Mouse (Mus musculus) kidney, embryonic 15.5 days (tissue): ENCODE results near the gene Sdc1. TPM values are rescaled to one million over a fixed set of nuclear protein-coding genes. Genes with fewer than 3 reads are reported as not detected.

Experiments
- ATAC-seq: fragments of 200-750 bp; cut with Nextera tagmentation; replicated peaks from 2 replicates; pipeline ENCODE4 v1.8.0; 2017; ENCODE audit warnings: moderate TSS enrichment; ENCODE audit not compliant: low FRiP score
- H3K27ac ChIP-seq: fragments of 300-500 bp; sonication (generic); 2 replicates; pipeline ENCODE4 v1.5.1; 2015; ENCODE audit warnings: mild to moderate bottlenecking, inconsistent platforms
- H3K27me3 ChIP-seq: fragments of 300-500 bp; sonication (generic); 2 replicates; pipeline ENCODE4 v1.6.1; 2015; ENCODE audit warnings: inconsistent platforms
- H3K36me3 ChIP-seq: fragments of 300-500 bp; sonication (generic); 2 replicates; pipeline ENCODE4 v1.6.1; 2015; ENCODE audit warnings: inconsistent platforms
- H3K4me1 ChIP-seq: fragments of 300-500 bp; sonication (generic); 2 replicates; pipeline ENCODE4 v1.6.1; 2015; ENCODE audit warnings: inconsistent platforms
- H3K4me2 ChIP-seq: fragments of 300-500 bp; sonication (generic); 2 replicates; pipeline ENCODE4 v1.6.1; 2015; ENCODE audit warnings: moderate library complexity, mild to moderate bottlenecking, inconsistent platforms
- H3K4me3 ChIP-seq: fragments of 300-500 bp; sonication (generic); replicated peaks from 2 replicates; pipeline ENCODE4 v1.5.1; 2015; ENCODE audit warnings: mild to moderate bottlenecking, inconsistent platforms
- H3K9ac ChIP-seq: fragments of 300-500 bp; sonication (generic); 2 replicates; pipeline ENCODE4 v1.6.1; 2015; ENCODE audit warnings: mild to moderate bottlenecking, inconsistent platforms
- H3K9me3 ChIP-seq: fragments of 300-500 bp; sonication (generic); replicated peaks from 2 replicates; pipeline ENCODE4 v1.6.1; 2016; ENCODE audit warnings: inconsistent platforms
- WGBS: fragments of 180-500 bp; shearing (Covaris S2); methylation state at CpG from one replicate; pipeline ENCODE4 v1.1.7; 2015; ENCODE audit warnings: mixed read lengths; 5-methylcytosine and 5-hydroxymethylcytosine counted together
- polyA plus RNA-seq: library from polyadenylated mRNA; unstranded; fragments of >200 nt; fragmentation: Nextera tagmentation; extraction: Ambion mirVana; gene quantifications from 2 replicates; pipeline ENCODE4 v1.2.1, GENCODE M21; 2015

Sdc1 gene
- polyA plus RNA-seq, 1 experiment from 2014 or later = 66.7 TPM

- no peaks in the 10 kb centered on the region for H3K27me3 ChIP-seq
- no peaks in the 10 kb centered on the region for H3K36me3 ChIP-seq
- H3K9ac ChIP-seq = no peak overlapping the region
- no peaks in the 10 kb centered on the region for H3K4me1 ChIP-seq
- no peak overlapping the region for H3K4me3 ChIP-seq
- no peaks in the 10 kb centered on the region for H3K9me3 ChIP-seq
- no peak for ATAC-seq
- 65% methylated on average over 6 of the region's 6 CpGs for WGBS
- no peak overlapping the region for H3K27ac ChIP-seq
- H3K4me2 ChIP-seq = no peak overlapping the region
Observed at GRCm38 (mm10) chr12:8830967-8831635, 60.0 kb downstream of the Sdc1 start.

- Histone ChIP-seq H3K4me2 (no peak overlapping the region), H3K36me3 (no peaks in the 10 kb centered on the region), H3K9me3 (no peaks in the 10 kb centered on the region), H3K27ac (no peak overlapping the region), H3K27me3 (no peaks in the 10 kb centered on the region), H3K4me3 (no peak overlapping the region), H3K4me1 (no peaks in the 10 kb centered on the region), H3K9ac (no peak overlapping the region)
- 83% methylated on average over 6 of the region's 6 CpGs for WGBS
- no peak for ATAC-seq
Observed at GRCm38 (mm10) chr12:8831710-8832109, 60.6 kb downstream of the Sdc1 start.

GRCm38 (mm10) chr12:8840782-8841325 is 69.7 kb downstream of the Sdc1 start:
- Histone ChIP-seq H3K36me3 (no peaks in the 10 kb centered on the region), H3K9me3 (no peaks in the 10 kb centered on the region), H3K4me2 (no peak overlapping the region), H3K4me3 (no peak overlapping the region), H3K9ac (no peak overlapping the region), H3K27me3 (no peaks in the 10 kb centered on the region), H3K4me1 (no peaks in the 10 kb centered on the region), H3K27ac (no peak overlapping the region)
- WGBS = 76% methylated on average over 7 of the region's 7 CpGs
- ATAC-seq = no peak; the same call in 1 of the 2 replicates

- no peak overlapping the region for H3K27ac ChIP-seq
- no peak overlapping the region for H3K4me2 ChIP-seq
- no peaks in the 10 kb centered on the region for H3K27me3 ChIP-seq
- no peaks in the 10 kb centered on the region for H3K9me3 ChIP-seq
- peaks cover 10% of the 10 kb centered on the region for H3K4me1 ChIP-seq
- ATAC-seq = no peak
- no peak overlapping the region for H3K4me3 ChIP-seq
- WGBS = 59% methylated on average over 7 of the region's 7 CpGs
- no peaks in the 10 kb centered on the region for H3K36me3 ChIP-seq
- H3K9ac ChIP-seq = no peak overlapping the region
Observed at GRCm38 (mm10) chr12:8842725-8843124, 71.6 kb downstream of the Sdc1 start.

Other genes with a start within 250 kb of the Sdc1 start
- gene Slc7a15, start 172.3 kb upstream of the Sdc1 start, polyA plus RNA-seq = not detected in 2 replicates
- gene Pum2, start 97.2 kb upstream of the Sdc1 start, polyA plus RNA-seq = 47.9 and 49.1 TPM in 2 replicates
- gene Laptm4a, start 150.3 kb downstream of the Sdc1 start, polyA plus RNA-seq = 338 and 401 TPM in 2 replicates
- gene Matn3, start 176.6 kb downstream of the Sdc1 start, polyA plus RNA-seq = 0.27 and 0.60 TPM in 2 replicates
- gene Wdr35, start 202.6 kb downstream of the Sdc1 start, polyA plus RNA-seq = 18.1 and 19.5 TPM in 2 replicates